Mouse (Mus musculus) CD8-positive naive resting alpha-beta T cell, adult 2 months (primary cell): ENCODE data around the gene Gtf2e1.

Experiments used
- DNase-seq, 2 experiments: peaks; one replicate each; pipeline ENCODE4 v3.0.0; 2022; ENCODE audit warnings: low read depth in 2 of 2, low spot score in 2 of 2

Gtf2e1 gene

DNA sequence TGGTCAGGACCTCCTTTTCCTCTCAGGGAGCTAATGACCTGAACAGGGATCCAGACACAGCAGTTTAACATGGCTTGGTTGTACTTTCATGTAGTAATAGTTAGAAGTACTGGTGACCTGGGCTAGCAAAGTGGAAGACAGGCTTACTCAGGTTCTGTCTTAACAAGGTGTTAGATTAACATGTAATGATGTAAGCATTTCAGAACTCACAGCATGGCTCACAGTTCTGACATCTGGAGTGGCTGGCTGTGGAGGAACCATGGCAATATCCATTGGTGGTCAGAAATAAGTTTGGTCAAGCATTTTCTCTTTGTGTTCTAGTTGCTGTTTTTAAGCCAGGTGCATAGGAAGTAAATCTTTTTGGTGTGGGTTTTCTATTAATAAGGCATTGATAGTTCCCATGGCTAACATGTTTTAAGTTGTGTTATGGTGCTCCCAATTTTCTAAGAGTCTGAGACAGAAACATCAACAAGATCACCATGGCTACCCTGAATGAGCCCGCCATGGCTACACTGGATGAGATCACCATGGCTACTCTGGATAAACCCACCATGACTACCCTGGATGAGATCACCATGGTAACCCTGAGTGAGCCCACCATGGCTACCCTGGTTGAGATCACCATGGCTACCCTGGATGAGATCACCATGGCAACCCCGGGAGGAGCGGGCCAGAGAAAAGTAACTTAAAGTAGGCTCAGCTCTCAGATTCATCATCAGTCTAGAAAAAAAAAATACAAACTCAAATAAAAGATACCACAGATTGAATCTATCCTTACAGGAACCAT lies 52.6 kb downstream of the Gtf2e1 start:
- no peak for DNase-seq

DNA sequence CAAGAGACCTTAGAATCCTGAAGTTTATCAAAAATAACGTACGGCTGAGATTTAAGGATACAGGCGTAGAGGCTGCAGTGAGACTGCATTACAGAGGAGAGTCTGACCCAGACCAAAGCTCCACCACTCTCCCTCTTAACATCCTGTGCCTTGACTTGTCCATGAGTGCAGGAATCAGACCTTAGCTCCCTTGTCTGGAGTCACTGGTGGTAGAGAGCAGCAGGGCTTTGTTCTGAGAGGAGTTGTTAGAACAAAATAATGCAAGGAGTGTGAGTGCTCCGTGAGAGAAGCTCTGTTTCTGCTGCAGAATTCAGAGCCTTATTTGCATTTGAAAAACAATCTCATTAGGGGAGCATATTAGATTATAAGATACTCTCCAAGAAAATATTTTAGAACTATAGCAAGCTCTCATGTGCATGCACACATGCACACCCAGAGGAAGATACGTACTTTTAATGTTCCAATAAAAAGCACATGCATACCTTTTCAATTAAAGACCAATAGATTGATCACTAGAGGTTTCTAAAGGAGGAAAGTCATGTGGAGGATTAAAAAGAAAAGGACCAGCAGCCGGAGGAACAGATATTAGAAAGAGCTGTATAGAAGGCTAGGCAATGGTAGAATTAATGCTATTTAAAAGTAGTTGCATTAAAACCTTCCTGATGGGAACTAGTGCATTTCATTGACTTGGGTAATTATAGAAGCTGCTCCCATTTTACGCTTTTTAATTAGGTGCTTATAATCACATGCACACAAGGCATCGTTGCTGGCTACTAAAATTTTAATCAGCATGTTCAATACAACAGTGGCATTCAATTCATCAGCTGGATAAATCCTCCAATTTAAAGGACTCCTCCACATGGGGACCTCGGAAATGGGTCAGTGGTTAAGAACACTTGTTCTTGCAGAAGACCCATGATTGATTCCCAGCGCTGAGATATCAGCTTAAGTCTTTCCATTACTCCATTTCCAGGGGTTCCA lies 61.0 kb downstream of the Gtf2e1 start:
- DNase-seq = no peak

DNA sequence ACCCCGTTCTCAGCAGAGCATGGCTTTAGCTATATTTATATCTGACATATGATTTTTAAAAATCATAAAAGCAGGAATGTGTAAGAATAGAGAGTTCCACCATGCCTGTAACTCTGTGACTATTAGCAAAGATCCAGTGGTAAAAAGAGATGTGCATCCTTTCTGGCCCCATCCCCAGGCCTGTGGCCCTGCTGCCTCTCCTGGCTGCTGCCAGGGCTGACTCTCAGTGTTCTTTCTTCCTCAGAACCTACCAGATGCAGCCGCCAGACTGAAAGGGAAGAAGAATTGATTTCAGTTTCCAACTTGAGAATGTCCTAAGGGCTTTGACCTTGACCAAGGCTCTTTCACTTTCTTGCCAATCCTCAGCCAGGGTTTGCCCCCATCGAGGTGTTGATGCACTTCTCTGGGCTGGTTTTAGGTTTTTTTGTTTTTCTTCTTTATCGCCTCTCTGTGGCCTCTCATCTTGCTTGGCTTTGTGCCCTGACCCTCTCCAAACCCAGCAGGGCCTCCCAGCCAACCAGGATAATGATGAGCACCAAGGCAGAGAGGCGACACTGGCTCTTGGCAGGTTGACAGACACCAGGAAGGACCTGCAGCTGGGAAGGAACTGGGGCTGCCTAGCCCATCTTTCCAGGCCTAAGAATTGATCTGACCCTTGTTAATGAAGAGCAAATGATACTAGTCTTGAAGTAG lies 66.8 kb downstream of the Gtf2e1 start:
- no peak for DNase-seq

DNA sequence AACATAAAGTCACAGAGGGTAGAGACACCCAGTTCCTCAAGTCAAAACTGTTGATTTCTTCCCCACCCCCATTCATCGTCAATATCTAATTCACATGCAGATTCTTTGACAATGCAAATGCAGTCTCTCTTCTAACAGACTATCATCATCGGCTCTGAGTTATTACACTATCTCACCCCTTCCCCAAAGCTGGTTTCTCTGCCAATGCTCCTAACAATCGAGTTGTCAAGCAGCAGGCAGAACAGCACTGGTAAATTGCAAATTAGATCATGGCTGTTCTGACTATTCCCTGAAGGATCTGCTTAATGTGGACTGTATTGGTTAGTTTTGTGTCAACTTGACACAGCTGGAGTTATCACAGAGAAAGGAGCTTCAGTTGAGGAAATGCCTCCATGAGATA lies 70.0 kb downstream of the Gtf2e1 start:
- DNase-seq = no peak

DNA sequence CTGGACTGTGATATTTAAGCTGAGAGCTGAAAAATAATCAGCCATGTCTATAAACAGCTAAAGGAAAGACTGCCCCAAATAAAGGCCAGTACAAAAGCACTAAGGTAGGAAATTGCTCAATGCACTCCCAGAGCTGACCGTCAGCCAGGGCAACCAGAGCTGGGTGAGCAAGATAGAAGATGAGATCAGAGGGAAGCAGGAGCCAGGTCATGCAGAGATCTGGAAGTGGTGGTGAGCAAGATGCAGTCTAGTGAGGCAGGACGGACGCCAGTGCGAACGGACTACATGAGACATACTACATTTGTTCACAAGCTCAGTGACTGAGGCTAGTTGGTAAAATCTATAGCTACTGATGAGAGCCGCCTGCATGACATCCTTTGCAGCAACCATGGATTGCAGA lies 75.6 kb downstream of the Gtf2e1 start:
- no peak for DNase-seq

DNA sequence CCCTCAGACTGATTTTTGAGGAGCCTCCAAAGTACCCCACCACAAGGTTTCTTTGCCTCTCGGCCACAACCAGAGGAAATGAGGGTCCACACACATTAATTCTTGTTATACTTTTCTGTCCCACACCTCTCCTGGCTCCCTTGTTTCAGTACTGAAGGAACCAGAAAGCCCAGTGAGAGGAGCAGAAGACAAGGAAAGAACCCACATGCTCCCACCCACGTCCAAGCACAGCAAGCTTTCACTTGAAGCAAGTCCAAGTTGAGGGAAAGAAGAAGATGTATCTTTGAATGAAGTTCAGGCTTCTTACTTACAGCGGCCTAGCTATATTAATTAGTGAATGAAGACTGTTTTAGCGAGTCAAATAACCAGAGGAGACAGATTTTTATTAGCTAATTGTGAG lies 76.7 kb downstream of the Gtf2e1 start:
- no peak for DNase-seq

DNA sequence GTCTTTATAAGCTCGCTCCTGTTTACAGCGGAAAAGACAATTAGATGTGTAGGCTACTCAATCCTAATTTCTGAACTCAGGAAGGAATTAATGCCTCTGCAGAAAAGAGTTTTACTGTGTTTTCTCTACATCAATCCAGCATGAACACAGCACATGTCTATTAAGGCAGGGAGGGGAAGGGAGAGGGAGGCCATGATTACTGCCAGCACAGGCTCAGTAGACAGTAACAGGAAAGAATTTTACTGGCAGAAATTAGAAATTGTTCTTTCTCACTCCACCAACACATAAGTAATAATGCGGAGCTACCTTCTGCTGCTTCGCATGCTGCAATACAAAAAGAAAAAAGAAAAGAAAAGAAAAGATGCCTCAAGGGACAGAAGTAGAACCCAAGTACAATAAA lies 78.0 kb downstream of the Gtf2e1 start:
- no peak for DNase-seq
